Mouse (Mus musculus) CD4-positive, CD25-positive, alpha-beta regulatory T cell, adult 4 months (primary cell): ENCODE measurements at regions not wholly inside any gene's neighbourhood (a gene's known extent, or its start where the extent isn't known, plus 50 kb on each side); places are given as distances from the start of the nearest gene placed in this dataset.
A peak's percentile ranks its signal among the peaks of the same experiment; 100 is the strongest.
"Not testable (repeated sequence)": the region's sequence is repeated elsewhere in the genome, so short reads cannot be mapped to it uniquely, and the experiment has no call there.

ENCODE experiments used
- ATAC-seq: one replicate; pipeline ENCODE4 v1.8.0; 2017

GRCm38 (mm10) chr3:54545393-54545792 is 147.2 kb upstream of the Supt20 start:
- ATAC-seq, result no peak

- ATAC-seq, result no peak
These were observed 140.7 kb upstream of the Supt20 start for GRCm38 (mm10) chr3:54551908-54552307.

GRCm38 (mm10) chr3:54555954-54556353 is 136.7 kb upstream of the Supt20 start:
- ATAC-seq, result no peak

- ATAC-seq, result no peak
These were observed 133.6 kb upstream of the Supt20 start for GRCm38 (mm10) chr3:54559053-54559452.

- ATAC-seq, result no peak
These were observed 133.1 kb upstream of the Supt20 start for GRCm38 (mm10) chr3:54559527-54559926.

- no peak for ATAC-seq
These were observed 132.3 kb upstream of the Supt20 start for GRCm38 (mm10) chr3:54560056-54560922.

GRCm38 (mm10) chr3:54567329-54567728 is 125.3 kb upstream of the Supt20 start:
- peak; percentile 57 for ATAC-seq

GRCm38 (mm10) chr3:54568096-54568495 is 124.5 kb upstream of the Supt20 start:
- ATAC-seq, result no peak

- ATAC-seq, result no peak
These were observed 122.1 kb upstream of the Supt20 start for GRCm38 (mm10) chr3:54570501-54570900.

- no peak for ATAC-seq
These were observed 114.8 kb upstream of the Supt20 start for GRCm38 (mm10) chr3:54577851-54578250.

GRCm38 (mm10) chr3:54579425-54579824 is 113.2 kb upstream of the Supt20 start:
- no peak for ATAC-seq

GRCm38 (mm10) chr3:54580339-54580738 is 112.3 kb upstream of the Supt20 start:
- no peak for ATAC-seq

GRCm38 (mm10) chr3:54585781-54586180 is 106.8 kb upstream of the Supt20 start:
- ATAC-seq, result not testable (repeated sequence)

- no peak for ATAC-seq
These were observed 105.2 kb upstream of the Supt20 start for GRCm38 (mm10) chr3:54587127-54587995.

GRCm38 (mm10) chr3:54588198-54588597 is 104.4 kb upstream of the Supt20 start:
- no peak for ATAC-seq

- ATAC-seq, result peak; percentile 74
These were observed 102.6 kb upstream of the Supt20 start for GRCm38 (mm10) chr3:54589976-54590375.

GRCm38 (mm10) chr3:54591160-54591559 is 101.4 kb upstream of the Supt20 start:
- ATAC-seq, result no peak

- peak; percentile 64 for ATAC-seq
These were observed 100.5 kb upstream of the Supt20 start for GRCm38 (mm10) chr3:54592064-54592463.

- peak; percentile 54 for ATAC-seq
These were observed 99.8 kb upstream of the Supt20 start for GRCm38 (mm10) chr3:54592655-54593428.

GRCm38 (mm10) chr3:54595193-54595592 is 97.4 kb upstream of the Supt20 start:
- no peak for ATAC-seq

GRCm38 (mm10) chr3:54597326-54598274 is 95.0 kb upstream of the Supt20 start:
- no peak for ATAC-seq

GRCm38 (mm10) chr3:54598296-54598695 is 94.3 kb upstream of the Supt20 start:
- no peak for ATAC-seq
